Mouse (Mus musculus): ENCODE results near the gene Psma7.

DNA sequence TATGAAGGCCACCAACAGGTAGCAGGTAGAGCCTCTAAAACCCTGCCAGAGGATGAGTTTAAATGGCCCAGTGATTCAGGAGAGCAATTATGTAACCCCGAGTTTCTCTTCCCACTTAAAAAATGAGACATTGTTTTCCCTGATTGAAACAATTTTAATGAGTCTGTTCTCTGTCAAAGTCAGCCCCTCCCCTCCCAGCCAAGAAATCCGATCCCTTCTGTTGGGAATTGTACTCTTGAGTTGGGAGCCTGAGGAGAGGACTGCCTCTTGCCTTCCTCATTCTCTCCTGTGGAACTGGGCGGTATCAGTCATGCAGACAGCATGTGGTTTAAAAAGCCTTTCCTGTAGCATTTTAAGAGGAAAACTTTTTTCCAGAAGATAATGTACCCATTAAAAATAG, 42.3 kb upstream of the Psma7 start:
- TF ChIP-seq CTCF (IDR thresholded peaks at IDR 0.05; ENCODE audit: borderline replicate concordance, insufficient read depth, low read depth, low read length), result no peak
- no peak for TF ChIP-seq POLR2A (IDR thresholded peaks at IDR 0.05; ENCODE audit: borderline replicate concordance, insufficient read depth, low read length)

All from cerebellum, adult 2 months (tissue).